In genomic region chr10:41609475-41609874, GRCm38 (mm10) we compare ENCODE assay signal across 24 mouse cellular contexts.
DNase-seq lines count a peak whose midpoint lies in the region; ATAC-seq and TF ChIP-seq lines count a peak whose summit lies in the region.
"Had no signal": no experiment of that assay in that cellular context is flagged by ENCODE, and none has a peak within 500 bp of the region (broad histone marks: within the 10 kb centered on the region; RNA-seq: fewer than 3 reads in every experiment).

No protein-coding gene starts in this region.

- H3K9me3 ChIP-seq in ES-Bruce4 (replicated peaks; ENCODE audit: control insufficient read depth, insufficient read depth, low read length, poor library complexity, severe bottlenecking) = no peaks in the 10 kb centered on the region
- no peaks in the 10 kb centered on the region for H3K9me3 ChIP-seq in stomach, embryonic 16.5 days (replicated peaks; ENCODE audit: control insufficient read depth, low read length)
- H3K9me3 ChIP-seq in midbrain, embryonic 10.5 days (replicated peaks) = no peaks in the 10 kb centered on the region
- H3K9me3 ChIP-seq: embryonic facial prominence, embryonic 12.5 days; forebrain, embryonic 13.5 days; heart, embryonic 10.5 days; limb, embryonic 13.5 days; liver, embryonic 12.5 days; midbrain, embryonic 13.5 days had no signal

- intact Hi-C loops in left cerebral cortex, postnatal 14 days (cut with DNase I) = no loop called here

- no peak overlapping the region for H3K4me3 ChIP-seq in ES-Bruce4 (ENCODE audit: low read depth, low read length)
- H3K4me3 ChIP-seq in stomach, embryonic 16.5 days (replicated peaks; ENCODE audit: low read length) = no peak overlapping the region
- no peak overlapping the region for H3K4me3 ChIP-seq in midbrain, embryonic 10.5 days
- H3K4me3 ChIP-seq: embryonic facial prominence, embryonic 12.5 days; forebrain, embryonic 13.5 days; gastrocnemius, adult 2 months; heart, embryonic 10.5 days; limb, embryonic 13.5 days; liver, embryonic 12.5 days; midbrain, embryonic 13.5 days had no signal

- H3K27me3 ChIP-seq in ES-Bruce4 (ENCODE audit: control insufficient read depth, insufficient read depth, low read length, poor library complexity, severe bottlenecking) = no peaks in the 10 kb centered on the region
- H3K27me3 ChIP-seq in stomach, embryonic 16.5 days (ENCODE audit: control insufficient read depth, insufficient read depth, low read length) = no peaks in the 10 kb centered on the region
- H3K27me3 ChIP-seq in midbrain, embryonic 10.5 days (ENCODE audit: low read depth, poor library complexity, severe bottlenecking) = no peaks in the 10 kb centered on the region
- H3K27me3 ChIP-seq: embryonic facial prominence, embryonic 12.5 days; forebrain, embryonic 13.5 days; limb, embryonic 13.5 days; liver, embryonic 12.5 days; midbrain, embryonic 13.5 days had no signal

- TF ChIP-seq EP300 in ES-Bruce4 (IDR thresholded peaks at IDR 0.05; ENCODE audit: insufficient read depth, low read depth, low read length) = no peak

- peak; percentile 37 for DNase-seq in ZHBTc4 (ENCODE audit: low read depth, low spot score)
- peak; percentile 45 for DNase-seq in kidney, postnatal 10 days
- DNase-seq in midbrain, embryonic 10.5 days (ENCODE audit: low spot score) = no peak
- no peak for DNase-seq in frontal cortex, adult 2 months (ENCODE audit: extremely low spot score in 1 of 2, low spot score in 1 of 2)
- no peak for DNase-seq in left cerebral cortex, postnatal 14 days (ENCODE audit: low spot score in 2 of 2)
- DNase-seq: adrenal gland, postnatal 10 days; cerebellum, adult 2 months; cerebellum, postnatal 25 days; gastrocnemius, adult 2 months; heart, postnatal 4 days; lung, adult 18-20 months; lung, postnatal 14 days; right cerebral cortex, postnatal 14 days; thymus, adult 18-20 months had no signal

- no peak overlapping the region for H3K9ac ChIP-seq in ES-Bruce4 (ENCODE audit: low read depth, poor library complexity, severe bottlenecking)
- no peak overlapping the region for H3K9ac ChIP-seq in stomach, embryonic 16.5 days (ENCODE audit: low read length)
- H3K9ac ChIP-seq: embryonic facial prominence, embryonic 12.5 days; forebrain, embryonic 13.5 days; limb, embryonic 13.5 days; liver, embryonic 12.5 days; midbrain, embryonic 13.5 days had no signal

- TF ChIP-seq POLR2A in ES-Bruce4 (IDR thresholded peaks at IDR 0.05; ENCODE audit: insufficient read depth, low read length) = no peak

- WGBS in stomach, embryonic 16.5 days = 50% methylated on average over 1 of the region's 1 CpGs
- WGBS in midbrain, embryonic 10.5 days = 89% methylated on average over 1 of the region's 1 CpGs

- no peak for TF ChIP-seq CTCF in ES-Bruce4 (IDR thresholded peaks at IDR 0.05; ENCODE audit: low read depth, low read length)

- H3K36me3 ChIP-seq in ES-Bruce4 (ENCODE audit: control insufficient read depth, insufficient read depth, low read length, poor library complexity, severe bottlenecking) = no peaks in the 10 kb centered on the region
- H3K36me3 ChIP-seq in stomach, embryonic 16.5 days (ENCODE audit: control insufficient read depth, insufficient read depth, low read length) = no peaks in the 10 kb centered on the region
- no peaks in the 10 kb centered on the region for H3K36me3 ChIP-seq in midbrain, embryonic 10.5 days
- H3K36me3 ChIP-seq: embryonic facial prominence, embryonic 12.5 days; heart, embryonic 10.5 days; limb, embryonic 13.5 days; liver, embryonic 12.5 days; midbrain, embryonic 13.5 days had no signal

- ATAC-seq in stomach, embryonic 16.5 days (ENCODE audit: insufficient read depth, low FRiP score) = peak; percentile 78
- ATAC-seq: forebrain, embryonic 13.5 days; hindbrain, embryonic 16.5 days; liver, embryonic 12.5 days; midbrain, embryonic 13.5 days had no signal

- H3K4me1 ChIP-seq in ES-Bruce4 (ENCODE audit: control insufficient read depth, insufficient read depth, low read length) = peaks cover 9% of the 10 kb centered on the region
- peaks cover 5% of the 10 kb centered on the region; the same call in 1 of the 2 replicates for H3K4me1 ChIP-seq in stomach, embryonic 16.5 days (ENCODE audit: control insufficient read depth, insufficient read depth, low read length)
- H3K4me1 ChIP-seq in midbrain, embryonic 10.5 days = no peaks in the 10 kb centered on the region
- H3K4me1 ChIP-seq: embryonic facial prominence, embryonic 12.5 days; forebrain, embryonic 13.5 days; midbrain, embryonic 13.5 days had no signal

- H3K4me2 ChIP-seq in stomach, embryonic 16.5 days (ENCODE audit: low read depth, low read length) = no peak overlapping the region
- H3K4me2 ChIP-seq: embryonic facial prominence, embryonic 12.5 days; forebrain, embryonic 13.5 days; limb, embryonic 13.5 days; liver, embryonic 12.5 days; midbrain, embryonic 13.5 days had no signal

- 0 out of 2 replicates have a peak overlapping the region, but pooled peaks have one; percentile 22 for H3K27ac ChIP-seq in ES-Bruce4 (ENCODE audit: insufficient read depth, low read length)
- no peak overlapping the region for H3K27ac ChIP-seq in stomach, embryonic 16.5 days (ENCODE audit: low read length)
- H3K27ac ChIP-seq in midbrain, embryonic 10.5 days (replicated peaks) = no peak overlapping the region
- H3K27ac ChIP-seq: embryonic facial prominence, embryonic 12.5 days; forebrain, embryonic 13.5 days; gastrocnemius, adult 2 months; heart, embryonic 10.5 days; kidney, postnatal 0 days; limb, embryonic 13.5 days; liver, embryonic 12.5 days; midbrain, embryonic 13.5 days had no signal

Comparison
In these comparisons a context has a peak if more than half of its experiments do, and no peak if none do; other contexts are left out.
1. DNase-seq: peak in ZHBTc4 (single experiment) and kidney, postnatal 10 days (single experiment); none in midbrain, embryonic 10.5 days (single experiment), frontal cortex, adult 2 months (0 of 2) and left cerebral cortex, postnatal 14 days (0 of 2).